Mouse (Mus musculus): Measurements from ENCODE around the gene Tmem158.

Tmem158 gene

GRCm38 (mm10) chr9:123243988-123244387 is 16.6 kb downstream of the Tmem158 start:
- DNase-seq = peak; percentile 42

- no peak for DNase-seq
Measured at GRCm38 (mm10) chr9:123241191-123241590, 19.4 kb downstream of the Tmem158 start.

- no peak for DNase-seq
Measured at GRCm38 (mm10) chr9:123240751-123241150, 19.8 kb downstream of the Tmem158 start.

- DNase-seq = no peak
Measured at GRCm38 (mm10) chr9:123240271-123240670, 20.3 kb downstream of the Tmem158 start.

GRCm38 (mm10) chr9:123239651-123240050 is 20.9 kb downstream of the Tmem158 start:
- no peak for DNase-seq

GRCm38 (mm10) chr9:123238256-123239045 is 22.1 kb downstream of the Tmem158 start:
- no peak for DNase-seq

- no peak for DNase-seq
Measured at GRCm38 (mm10) chr9:123237739-123238138, 22.8 kb downstream of the Tmem158 start.

GRCm38 (mm10) chr9:123235621-123236020 is 24.9 kb downstream of the Tmem158 start:
- DNase-seq = no peak

GRCm38 (mm10) chr9:123229826-123230225 is 30.7 kb downstream of the Tmem158 start:
- no peak for DNase-seq

- DNase-seq = no peak
Measured at GRCm38 (mm10) chr9:123228671-123229070, 31.9 kb downstream of the Tmem158 start.

GRCm38 (mm10) chr9:123227106-123227750 is 33.3 kb downstream of the Tmem158 start:
- no peak for DNase-seq

- no peak for DNase-seq
Measured at GRCm38 (mm10) chr9:123224863-123225431, 35.6 kb downstream of the Tmem158 start.

- peak; percentile 24 for DNase-seq
Measured at GRCm38 (mm10) chr9:123219826-123220225, 40.7 kb downstream of the Tmem158 start.

- DNase-seq = no peak
Measured at GRCm38 (mm10) chr9:123215621-123216440, 44.7 kb downstream of the Tmem158 start, which contains the start of gene Cdcp1. Cdcp1 (minus strand) TSS chr9:123216038.

GRCm38 (mm10) chr9:123213371-123213770 is 47.2 kb downstream of the Tmem158 start:
- DNase-seq = no peak

Measured in right cerebral cortex, postnatal 14 days (tissue).